Mouse (Mus musculus): Measurements from ENCODE around the gene Polr2m.

Gene Polr2m

DNA sequence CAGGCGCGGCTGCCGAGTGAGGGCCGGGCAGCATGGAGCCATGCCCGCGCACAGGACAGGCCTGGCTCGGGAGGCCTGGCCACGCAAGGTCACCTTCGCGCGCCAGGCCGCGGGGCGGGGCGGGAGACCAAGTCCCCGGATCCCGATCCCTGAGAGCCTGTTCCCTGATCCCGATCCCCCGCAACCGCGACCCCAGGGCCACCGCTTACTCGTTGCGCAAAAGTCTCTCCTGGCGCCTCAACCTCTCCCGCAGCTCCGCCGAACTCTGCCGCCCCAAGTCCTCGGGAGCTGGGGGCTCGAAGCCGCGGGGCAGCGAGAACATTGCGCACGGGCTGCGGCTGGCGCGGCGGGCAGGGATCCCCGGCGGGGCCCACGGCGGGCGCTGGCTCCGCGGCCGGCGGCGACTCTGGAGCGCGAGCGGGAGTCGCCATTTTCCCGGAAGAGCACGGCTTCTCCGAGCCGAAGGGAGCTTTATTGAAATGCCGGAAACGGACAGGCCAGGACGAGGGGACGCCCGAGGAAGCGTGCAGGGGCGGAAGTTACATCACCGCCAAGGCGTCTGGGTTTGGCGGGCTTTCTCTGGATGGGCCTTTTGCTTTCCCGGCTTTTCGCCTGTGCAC is at the start of gene Polr2m:
Polr2m (minus strand) TSS at position 461 of the 620 bp plus-strand sequence.
- DNase-seq (ENCODE audit: low read depth, low spot score) = peak; percentile 93

DNA sequence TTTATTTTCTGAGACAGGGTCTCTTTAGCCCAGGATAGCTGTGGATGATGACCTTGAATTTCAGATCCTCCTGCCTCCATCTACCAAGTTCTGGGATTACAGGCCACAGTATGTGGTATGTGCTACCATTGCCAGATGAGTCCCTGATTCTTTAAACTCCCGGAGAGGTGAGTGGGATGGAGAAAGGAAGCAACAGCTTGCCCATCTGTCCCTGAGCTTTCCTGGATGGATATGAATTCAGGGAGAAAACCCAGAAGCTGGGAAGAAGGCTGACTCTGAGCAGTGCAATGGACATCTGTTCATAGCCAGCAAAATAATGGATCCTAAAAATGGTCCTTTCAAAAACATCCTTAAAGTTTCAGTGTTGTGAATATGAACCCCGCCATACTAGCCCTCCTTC is 49.3 kb upstream of the Polr2m start:
- DNase-seq (ENCODE audit: low read depth, low spot score) = no peak

DNA sequence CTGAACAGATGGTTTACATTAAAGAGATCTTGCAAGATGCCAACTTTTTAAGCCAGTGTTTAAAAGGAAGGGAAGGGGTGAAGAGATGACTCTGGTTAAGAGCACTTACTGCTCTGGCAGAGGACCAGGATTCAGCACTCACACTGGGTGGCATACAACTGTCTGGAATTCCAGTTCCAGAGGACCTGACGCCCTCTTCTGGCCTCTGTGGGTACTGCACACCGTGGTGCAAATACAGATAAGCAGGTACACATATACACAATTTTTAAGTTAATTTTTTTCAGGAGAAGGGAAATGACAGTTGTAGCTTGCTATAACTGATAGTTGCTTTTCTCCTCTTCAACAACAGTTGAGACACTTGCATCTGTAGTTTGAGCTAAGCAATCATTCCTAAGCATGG is 44.2 kb upstream of the Polr2m start:
- no peak for DNase-seq (ENCODE audit: low read depth, low spot score)

DNA sequence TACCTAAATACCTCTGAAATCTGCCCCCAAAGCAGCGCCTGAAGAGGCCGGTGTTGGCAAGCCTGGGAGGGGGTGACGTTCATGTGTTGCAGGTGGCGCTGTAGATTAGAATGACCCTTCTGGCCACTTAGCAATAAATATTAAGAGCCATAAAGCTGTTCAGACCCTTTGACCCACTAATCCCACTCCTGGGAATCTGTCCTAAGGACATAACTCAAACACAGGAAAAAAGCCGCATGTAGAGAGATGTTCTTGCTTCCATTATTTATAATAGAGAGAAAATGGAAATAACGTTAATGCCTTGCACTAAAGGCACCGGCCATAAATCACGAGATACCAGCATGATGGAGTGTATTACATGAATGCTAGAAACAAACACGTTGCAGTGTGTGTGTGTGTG is 41.7 kb upstream of the Polr2m start:
- DNase-seq (ENCODE audit: low read depth, low spot score) = no peak

DNA sequence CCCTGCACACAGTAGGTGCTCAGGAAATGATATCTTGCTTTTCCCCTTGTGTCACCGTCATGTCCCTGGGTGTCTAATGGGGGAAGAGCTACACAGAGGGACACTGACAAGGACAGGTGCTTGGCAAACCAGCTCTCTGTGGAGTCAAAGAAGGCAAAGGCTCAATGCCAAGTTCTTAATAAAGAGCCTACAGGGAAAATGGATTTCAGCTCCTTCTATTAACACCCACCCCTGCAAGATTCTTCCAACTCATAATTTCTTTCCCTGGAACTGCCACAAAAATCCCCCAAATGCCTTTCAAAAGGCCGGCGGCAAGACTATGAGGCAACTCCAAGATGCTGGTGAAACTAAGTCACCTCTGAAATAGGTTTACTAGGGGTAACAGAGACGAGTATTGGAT is 38.2 kb upstream of the Polr2m start:
- no peak for DNase-seq (ENCODE audit: low read depth, low spot score)

DNA sequence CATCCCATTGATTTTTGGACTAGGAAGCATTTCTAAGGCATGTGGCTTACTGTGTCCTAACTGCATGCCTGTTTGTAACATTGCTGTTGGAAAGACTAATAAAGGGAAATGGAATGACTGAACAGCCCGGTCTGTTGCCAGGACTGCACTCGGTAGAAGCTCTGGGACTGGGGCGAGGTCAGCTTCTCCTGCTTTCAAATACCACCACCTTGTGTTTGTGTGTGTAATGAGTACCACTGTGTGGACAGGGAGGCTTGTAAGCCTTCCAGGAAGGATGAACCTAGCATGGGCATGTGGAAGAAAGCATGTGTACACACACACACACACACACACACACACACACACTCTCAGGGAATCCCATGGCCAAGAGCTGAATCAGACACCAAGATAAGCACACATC is 34.1 kb upstream of the Polr2m start:
- DNase-seq (ENCODE audit: low read depth, low spot score) = no peak

DNA sequence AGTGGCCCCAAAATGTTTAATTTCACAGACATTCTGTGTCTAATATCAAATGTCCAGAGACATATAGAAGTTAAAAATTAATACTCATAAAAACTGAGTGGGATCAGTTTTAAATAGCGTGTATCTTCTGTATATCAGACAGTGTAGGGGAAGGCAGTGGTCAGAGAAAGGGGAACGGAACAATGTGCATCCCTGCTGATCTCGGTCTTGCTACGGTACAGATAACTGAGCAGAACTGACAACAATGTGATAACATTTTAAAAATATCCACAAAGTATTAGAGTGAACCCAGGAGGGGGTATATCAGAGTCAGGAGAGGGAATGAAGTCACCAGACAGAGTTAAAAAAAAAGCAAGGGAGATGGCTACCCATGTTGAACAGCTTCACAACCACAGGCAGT is 31.8 kb upstream of the Polr2m start:
- DNase-seq (ENCODE audit: low read depth, low spot score) = no peak

DNA sequence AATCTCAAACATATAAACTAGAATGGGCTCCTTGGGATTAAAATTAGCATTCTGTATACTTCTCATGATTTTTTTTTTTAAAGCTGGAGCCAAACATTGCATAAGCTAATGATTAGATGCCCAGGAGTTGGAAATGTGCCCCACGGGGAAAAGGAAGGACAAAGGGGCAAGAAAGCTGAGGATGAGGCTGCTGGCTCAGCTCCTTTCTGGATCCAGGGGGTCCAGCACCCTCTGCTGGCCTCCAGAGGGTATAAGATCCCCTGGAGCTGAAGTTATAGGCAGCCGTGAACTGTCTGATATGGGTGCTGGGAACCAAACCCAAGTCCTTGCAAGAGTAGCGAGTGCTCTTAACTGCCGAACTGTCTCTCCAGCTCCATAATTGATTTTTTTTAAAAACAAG is 30.1 kb upstream of the Polr2m start:
- DNase-seq (ENCODE audit: low read depth, low spot score) = peak; percentile 6

DNA sequence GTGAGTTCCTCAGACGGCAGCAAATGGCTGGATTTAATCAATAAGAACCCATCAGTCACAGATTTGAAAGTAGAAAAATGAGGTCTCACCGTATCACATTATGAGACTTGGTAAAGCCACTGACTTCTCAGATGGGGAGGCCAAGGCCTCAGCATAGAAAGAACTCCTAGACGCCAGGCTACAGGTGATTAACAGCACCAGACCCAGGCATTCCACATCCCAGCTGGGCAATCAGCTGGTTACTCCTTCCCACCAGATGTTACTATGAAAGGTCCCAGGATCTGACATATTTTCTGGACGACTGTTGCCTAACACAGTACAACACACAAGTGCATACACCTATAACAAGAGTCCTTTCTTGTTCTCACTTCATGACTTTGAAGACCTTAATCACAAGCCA is 27.8 kb upstream of the Polr2m start:
- DNase-seq (ENCODE audit: low read depth, low spot score) = no peak

DNA sequence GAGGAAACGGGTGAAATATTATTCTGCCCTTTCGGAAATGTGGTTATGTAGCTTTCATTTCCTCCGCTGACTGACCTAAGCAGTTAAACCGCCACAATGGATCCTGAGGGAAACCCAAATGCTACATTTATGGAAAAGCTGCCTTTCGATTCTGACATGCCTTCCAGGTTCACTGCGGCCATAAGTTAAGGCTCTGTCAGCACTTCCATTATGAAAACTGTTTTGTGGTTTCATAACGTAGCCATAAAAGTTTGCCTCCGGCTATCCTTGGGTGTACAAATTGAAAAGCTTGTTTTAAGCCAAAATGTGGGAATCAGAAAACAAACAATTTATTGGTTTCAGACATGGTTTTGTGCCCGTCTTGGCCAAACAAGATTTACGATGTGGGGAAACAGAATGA is 27.2 kb upstream of the Polr2m start:
- no peak for DNase-seq (ENCODE audit: low read depth, low spot score)

DNA sequence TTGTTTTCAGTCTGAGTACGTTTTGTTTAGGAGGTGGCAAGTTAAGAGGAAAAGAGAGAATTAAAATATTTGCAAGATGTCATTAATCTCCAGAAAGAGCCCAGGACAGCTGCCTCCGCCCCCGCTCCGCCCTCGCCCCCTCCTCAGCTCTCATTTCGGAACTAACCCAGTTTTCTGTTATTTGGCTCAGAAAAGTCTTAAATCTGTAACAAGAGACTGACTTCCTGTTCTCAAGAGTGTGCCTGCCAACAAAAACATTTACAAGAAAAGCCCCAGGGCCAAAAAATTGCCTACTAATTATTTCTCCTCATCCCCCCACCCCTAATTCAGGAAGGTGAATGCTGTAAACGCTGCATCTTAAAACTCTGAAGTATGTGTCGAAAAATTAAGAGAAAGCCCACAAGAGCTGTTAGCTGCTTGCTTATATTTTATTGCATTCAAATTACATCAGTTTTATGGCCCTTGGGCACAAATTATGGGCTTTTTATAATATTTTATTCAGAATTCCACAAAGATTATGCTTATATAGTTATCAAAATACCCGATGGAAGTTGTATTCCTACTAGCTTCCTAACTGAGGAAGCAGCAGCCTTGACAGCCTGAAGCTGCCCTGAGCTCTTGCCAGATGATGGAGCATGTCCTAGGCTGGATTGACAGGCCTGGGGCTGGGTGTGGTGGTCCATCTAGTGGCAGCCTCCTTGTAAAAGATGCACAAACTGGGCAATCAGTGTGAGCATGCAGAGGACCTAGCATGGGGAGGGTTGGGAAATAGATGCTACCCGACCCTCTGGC is 12.9 kb upstream of the Polr2m start:
- DNase-seq (ENCODE audit: low read depth, low spot score) = no peak

DNA sequence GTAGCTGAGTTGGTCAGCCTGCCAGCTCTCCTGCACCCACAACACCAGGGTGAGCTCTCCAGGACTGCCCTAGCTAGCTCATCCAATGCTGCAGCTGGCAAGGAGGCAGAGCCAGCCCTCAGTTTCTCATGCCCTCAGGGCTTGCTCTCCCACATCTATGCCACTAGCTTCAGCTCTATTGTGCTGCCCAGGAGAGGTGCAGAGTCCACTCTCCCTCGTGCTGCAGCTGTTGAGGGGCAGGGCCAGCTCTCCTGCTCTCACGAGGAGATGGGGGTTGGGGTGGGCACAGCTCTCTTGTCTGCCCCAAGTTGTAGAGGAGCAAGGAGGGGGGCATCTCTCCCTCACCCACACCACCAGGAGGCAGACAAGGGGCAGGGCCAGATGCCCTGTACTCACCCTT is 10.9 kb upstream of the Polr2m start:
- DNase-seq (ENCODE audit: low read depth, low spot score) = no peak

DNA sequence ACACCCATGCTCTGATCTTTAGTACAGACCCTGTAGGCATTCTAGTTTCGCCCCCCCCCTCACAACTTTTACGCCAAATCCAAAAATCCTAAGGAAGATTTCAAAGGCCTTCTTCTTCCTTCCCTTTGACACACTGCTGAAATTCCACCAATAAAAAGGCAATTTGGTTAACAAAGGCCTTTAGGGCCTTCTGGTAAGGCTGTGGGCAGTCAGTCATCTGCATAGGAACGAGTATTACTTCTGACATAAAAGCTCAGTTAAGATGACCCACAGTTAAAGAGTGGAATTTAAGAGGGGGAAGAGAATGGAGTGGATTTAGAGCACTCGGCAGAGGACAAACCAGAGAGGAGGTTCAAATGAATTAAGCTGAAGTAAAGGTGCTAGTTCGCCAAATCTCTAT is 8.0 kb upstream of the Polr2m start:
- DNase-seq (ENCODE audit: low read depth, low spot score) = no peak

DNA sequence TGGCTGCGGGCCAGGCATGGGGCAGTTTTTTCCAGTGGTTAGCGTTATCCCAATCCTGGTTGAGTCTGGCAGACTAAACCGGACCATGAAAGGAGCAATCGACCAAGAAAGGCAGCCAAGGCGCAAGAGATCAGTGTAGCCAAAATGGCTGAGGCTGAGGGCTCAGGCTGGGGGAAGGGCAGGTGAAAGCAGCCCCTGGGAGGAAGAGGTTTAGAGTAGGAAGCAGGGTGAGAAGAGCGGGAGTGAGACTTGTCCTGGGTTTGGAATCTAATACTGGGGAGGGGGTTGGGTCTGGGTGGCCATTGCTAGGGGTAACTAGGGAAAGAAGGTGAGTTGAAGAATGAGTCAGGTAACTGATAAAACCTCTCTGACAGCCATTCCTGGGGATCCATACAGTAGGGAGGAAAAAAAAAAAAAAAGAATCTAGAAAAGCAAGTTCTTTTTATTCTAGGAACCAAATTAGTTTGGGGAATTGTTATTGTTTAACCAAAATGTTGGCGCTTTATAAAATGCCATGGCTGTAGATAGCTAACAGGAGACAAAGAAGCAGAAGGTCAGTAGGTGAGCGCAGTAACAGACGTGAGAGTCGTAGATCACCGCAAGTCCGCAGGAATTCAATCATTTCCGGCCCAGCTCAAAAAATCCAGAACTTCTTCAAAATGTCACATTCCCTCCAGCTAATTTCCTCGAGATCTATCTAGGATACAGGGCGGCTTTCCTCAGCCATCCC is 6.7 kb upstream of the Polr2m start:
- no peak for DNase-seq (ENCODE audit: low read depth, low spot score)

DNA sequence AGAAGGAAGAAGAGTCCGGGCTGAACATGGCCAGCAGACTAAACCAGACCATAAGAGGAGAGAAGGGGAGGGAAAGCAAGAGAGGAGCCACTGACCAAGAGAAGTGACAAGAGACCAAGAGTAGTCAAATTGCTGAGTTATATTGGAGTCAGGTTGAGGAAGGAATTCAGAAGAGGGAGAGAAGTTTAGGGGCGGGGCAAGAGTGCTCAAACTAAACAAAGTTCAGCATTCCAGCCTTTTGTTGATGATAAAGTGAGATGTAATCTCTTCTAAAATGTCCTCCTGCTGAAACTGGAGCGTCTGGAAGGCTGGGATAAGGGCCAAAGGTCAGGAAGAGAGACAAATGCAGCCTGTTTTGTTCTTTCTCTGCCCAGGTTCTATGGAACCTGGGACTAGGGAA is 4.3 kb upstream of the Polr2m start:
- no peak for DNase-seq (ENCODE audit: low read depth, low spot score)

DNA sequence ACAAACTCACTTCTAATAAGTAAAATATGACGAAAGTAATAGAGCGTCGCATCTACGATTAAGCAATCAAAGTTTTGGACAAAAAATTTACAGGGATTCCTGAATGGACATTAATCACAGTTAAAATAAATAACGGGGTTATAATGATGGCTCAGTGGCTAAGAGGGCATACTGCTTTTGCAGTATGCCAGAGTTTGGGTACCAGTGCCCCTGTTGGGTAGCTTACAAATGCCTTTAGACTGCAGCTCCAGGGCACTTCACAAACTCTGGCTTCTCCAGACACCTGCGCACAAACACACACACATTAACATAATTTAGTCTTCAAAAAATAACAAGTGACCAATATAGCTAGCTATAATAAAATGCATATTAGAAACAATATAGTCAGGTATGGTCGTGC is 392 bp upstream of the Polr2m start:
- DNase-seq (ENCODE audit: low read depth, low spot score) = no peak

DNA sequence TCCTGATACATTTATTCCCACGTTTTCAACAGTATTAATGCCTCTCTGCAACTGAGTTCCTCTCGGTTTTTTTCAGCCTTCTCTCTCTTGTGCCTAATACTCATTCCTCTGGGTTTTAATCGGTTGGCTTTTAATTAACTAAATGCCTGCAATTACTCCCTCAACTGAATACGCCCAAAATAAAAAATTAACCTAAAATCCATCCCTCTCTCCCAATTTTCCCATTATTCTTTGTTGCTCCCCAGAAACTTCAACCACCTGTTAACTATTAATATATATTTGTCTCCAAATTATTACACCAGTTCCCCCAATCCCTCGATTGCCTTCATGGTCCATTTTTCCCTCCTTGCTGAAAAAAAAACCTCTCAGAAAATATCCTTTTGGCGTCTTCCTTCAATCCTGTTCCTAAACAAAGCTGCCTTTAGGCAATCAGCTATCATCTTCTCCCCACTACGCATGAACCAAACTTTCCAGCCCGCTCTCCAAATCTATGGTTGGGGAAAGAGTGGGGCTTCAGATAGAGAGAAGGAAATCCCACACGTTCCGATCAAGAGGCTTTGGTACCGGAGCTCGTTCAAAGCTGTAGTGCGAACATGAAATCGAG is 762 bp downstream of the Polr2m start:
- no peak for DNase-seq (ENCODE audit: low read depth, low spot score)

DNA sequence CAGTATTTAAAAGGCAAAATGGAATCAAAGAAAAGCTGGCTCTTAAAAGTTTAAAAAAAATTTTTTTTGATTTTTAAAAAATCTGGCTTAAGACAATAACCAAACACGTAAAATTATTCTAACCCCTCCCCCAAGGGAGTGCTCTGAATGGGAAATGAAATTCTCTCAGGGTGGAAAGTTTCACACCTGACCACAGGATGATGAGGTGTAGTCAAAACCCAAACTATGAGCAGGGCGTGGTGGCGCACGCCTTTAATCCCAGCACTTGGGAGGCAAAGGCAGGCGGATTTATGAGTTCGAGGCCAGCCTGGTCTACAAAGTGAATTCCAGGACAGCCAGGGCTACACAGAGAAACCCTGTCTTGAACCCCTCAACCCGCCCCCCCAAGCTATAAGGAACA is 1.9 kb downstream of the Polr2m start:
- DNase-seq (ENCODE audit: low read depth, low spot score) = peak; percentile 39

DNA sequence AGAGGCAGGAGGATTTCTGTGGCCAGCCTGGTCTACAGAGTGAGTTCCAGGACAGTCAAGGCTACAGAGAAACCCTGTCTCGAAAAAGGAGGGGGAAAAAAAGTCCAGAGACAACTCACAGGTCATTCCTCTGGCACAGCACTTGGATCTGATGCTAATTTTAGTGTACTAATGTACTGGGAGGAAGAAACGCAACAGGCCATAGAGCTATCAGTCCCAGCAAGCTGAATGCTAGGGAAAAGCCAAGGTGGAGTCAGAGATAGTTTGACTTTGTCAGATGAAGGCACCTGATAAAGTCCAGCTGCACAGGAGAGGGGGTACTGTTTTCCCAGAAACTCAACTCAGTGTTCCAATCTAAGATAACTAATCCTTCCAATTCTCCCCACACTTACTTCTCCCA is 5.4 kb downstream of the Polr2m start:
- DNase-seq (ENCODE audit: low read depth, low spot score) = no peak

DNA sequence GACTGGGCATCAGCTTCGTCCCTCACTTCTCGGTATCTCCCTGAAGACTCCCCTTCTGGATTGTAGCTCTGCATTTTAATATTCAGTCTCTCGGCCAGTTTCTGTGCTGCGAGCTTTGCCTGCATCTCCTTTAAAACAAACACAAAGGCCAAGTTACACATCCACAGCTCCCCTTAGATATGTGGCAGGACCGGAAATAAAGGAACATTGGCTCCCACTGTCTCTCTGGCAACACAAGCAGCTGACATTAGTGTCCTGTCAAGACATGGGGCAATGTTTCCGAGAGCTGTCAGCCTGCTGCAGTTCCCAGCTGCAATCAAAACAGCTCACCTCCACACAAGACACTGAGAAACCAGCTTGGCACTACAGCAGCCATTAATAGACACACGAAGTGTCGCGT is 6.3 kb downstream of the Polr2m start:
- DNase-seq (ENCODE audit: low read depth, low spot score) = no peak

DNA sequence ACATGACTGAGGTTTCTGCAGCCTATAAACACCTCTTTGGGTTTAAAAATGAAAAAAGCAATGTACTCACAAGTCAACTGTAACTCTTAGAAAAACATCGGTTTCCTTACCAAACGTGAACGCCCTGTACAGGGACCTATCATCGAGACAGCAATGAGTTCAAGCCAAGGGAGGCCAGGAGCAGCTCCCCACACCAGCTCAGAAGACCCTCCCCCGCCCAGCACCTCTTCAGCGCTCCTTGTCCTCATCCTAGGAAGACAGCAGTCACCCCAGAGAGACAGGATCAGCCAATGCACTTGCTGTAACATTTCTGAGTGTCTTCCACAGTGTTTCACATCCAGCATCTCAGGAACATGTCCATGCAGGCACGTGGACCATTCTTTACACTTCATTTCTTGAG is 7.1 kb downstream of the Polr2m start:
- no peak for DNase-seq (ENCODE audit: low read depth, low spot score)

DNA sequence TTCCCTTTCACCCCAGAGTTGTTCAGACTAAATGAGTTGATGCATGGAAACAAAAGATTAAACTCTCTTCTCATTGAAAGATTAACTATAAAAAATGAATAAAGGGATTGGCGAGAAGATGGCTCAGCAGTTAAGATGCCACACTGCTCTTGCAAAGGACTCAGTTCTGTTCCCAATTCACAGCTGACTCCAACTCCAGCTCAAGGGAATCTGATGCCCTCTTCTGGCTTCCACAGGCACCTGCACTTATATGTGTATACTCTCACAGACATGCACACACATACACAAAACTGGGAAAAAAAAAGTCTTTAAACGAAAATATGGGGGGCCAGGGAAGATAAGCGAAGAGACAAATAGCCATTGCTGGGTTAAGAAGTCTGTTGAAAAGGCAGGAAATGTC is 9.1 kb downstream of the Polr2m start:
- DNase-seq (ENCODE audit: low read depth, low spot score) = no peak

DNA sequence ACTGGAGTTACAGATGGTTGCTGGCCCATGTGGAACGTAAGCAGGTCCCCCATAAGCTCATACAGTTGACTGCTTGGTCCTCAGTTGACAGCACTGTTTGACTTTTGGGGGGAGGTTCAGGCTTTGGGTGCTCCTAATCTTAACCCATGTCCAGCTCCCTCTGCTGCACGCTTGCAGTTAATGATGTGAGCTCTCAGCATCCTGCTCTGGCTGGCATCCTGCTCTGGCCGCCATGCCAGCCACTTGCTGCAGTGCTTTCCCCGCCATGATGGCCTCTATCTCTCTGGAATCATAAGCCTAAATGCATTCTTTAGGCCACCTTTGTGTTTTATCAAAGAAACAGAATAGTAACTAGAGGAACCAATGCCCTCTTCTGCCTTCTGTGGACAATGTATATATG is 10.2 kb downstream of the Polr2m start:
- DNase-seq (ENCODE audit: low read depth, low spot score) = no peak

Data from A20 (cell line).